Mouse (Mus musculus) hindbrain, postnatal 0 days (tissue): ENCODE measurements at regions not wholly inside any gene's neighbourhood (a gene's known extent, or its start where the extent isn't known, plus 50 kb on each side); places are given as distances from the start of the nearest gene placed in this dataset.

ENCODE experiments used
- ATAC-seq: fragments of 200-750 bp; cut with Nextera tagmentation; 2 replicates; pipeline ENCODE4 v1.8.0; 2017; ENCODE audit warnings: mild to moderate bottlenecking, moderate TSS enrichment, moderate library complexity
- DNase-seq: peaks from one replicate; pipeline ENCODE4 v3.0.0-alpha.2; 2015; ENCODE audit warnings: low spot score
- H3K27ac ChIP-seq: fragments of 300-500 bp; sonication (generic); 2 replicates; pipeline ENCODE4 v1.5.1; 2014; ENCODE audit warnings: mild to moderate bottlenecking
- H3K27me3 ChIP-seq: fragments of 300-500 bp; sonication (generic); 2 replicates; pipeline ENCODE4 v1.6.1; 2014; ENCODE audit warnings: low read length, mixed read lengths; ENCODE audit not compliant: insufficient read depth
- H3K36me3 ChIP-seq: fragments of 300-500 bp; sonication (generic); 2 replicates; pipeline ENCODE4 v1.6.1; 2014; ENCODE audit warnings: low read length, mixed read lengths; ENCODE audit not compliant: insufficient read depth
- H3K4me1 ChIP-seq: fragments of 300-500 bp; sonication (generic); 2 replicates; pipeline ENCODE4 v1.6.1; 2014; ENCODE audit warnings: antibody characterized with exemption, low read length, mixed read lengths; ENCODE audit not compliant: insufficient read depth
- H3K4me2 ChIP-seq: fragments of 300-500 bp; sonication (generic); 2 replicates; pipeline ENCODE4 v1.6.1; 2014; ENCODE audit warnings: low read depth, mild to moderate bottlenecking, low read length, moderate library complexity, mixed read lengths
- H3K4me3 ChIP-seq: fragments of 300-500 bp; sonication (generic); 2 replicates; pipeline ENCODE4 v1.5.1; 2014; ENCODE audit warnings: low read length
- H3K9ac ChIP-seq: fragments of 300-500 bp; sonication (generic); replicated peaks from 2 replicates; pipeline ENCODE4 v1.6.1; 2014; ENCODE audit warnings: mild to moderate bottlenecking, low read length, moderate library complexity, mixed read lengths
- H3K9me3 ChIP-seq: fragments of 300-500 bp; sonication (generic); 2 replicates; pipeline ENCODE4 v1.6.1; 2016; ENCODE audit warnings: low read length, mixed read lengths
- CTCF ChIP-seq: IDR thresholded peaks from 2 replicates; pipeline ENCODE4 v1.5.1; 2016; ENCODE audit warnings: antibody characterized with exemption, control low read depth, low read depth
- WGBS: fragments of 180-500 bp; shearing (Covaris S2); extraction: QIAGEN DNeasy Blood & Tissue Kit; methylation state at CpG from one replicate; pipeline ENCODE4 v1.1.7; 2014; 5-methylcytosine and 5-hydroxymethylcytosine counted together

DNA sequence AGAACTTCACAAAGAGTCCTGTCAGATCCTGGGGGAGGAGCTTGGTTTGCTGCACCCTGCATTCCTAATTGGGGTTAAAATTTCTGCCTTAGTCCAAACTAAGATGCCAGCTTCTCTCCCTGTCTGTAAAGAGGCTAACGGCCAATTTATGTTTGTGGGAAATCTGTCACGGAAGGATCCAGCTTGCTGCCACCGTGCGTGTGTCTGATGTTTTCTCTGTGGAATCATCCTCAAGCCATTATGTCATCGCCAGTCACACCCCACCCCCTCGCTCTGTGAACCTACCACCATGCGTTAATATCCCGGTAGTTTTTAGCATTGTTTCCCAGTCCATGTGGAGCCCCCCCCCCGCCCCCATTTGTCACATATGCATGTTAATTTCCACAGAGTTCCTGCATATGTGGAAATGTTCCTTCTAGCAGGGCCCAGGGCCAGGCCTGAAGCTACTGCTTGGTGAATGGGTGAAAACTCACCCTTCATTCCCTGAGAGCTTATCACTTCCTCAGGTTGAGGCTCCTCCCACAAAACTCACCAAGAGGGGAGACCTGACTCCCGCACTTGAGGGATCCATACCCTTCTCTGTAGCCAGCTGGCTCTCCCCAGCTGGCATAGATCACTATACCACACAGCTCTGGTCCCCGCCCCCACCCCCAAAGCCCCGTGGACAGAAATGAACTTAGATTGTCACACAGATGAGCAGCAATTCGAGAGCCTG, 233.4 kb downstream of the Bcl11b start:
- TF ChIP-seq CTCF, result no peak
- H3K27ac ChIP-seq, result no peak overlapping the region
- no peaks in the 10 kb centered on the region for H3K4me1 ChIP-seq
- no peak overlapping the region for H3K9ac ChIP-seq
- no peak for DNase-seq
- H3K4me3 ChIP-seq, result no peak overlapping the region
- 58% methylated on average over 13 of the region's 13 CpGs for WGBS
- H3K4me2 ChIP-seq, result no peak overlapping the region
- no peak for ATAC-seq
- no peaks in the 10 kb centered on the region for H3K9me3 ChIP-seq
- H3K27me3 ChIP-seq, result no peaks in the 10 kb centered on the region
- H3K36me3 ChIP-seq, result no peaks in the 10 kb centered on the region

- no peak for TF ChIP-seq CTCF
- 32% methylated on average over 5 of the region's 5 CpGs for whole genome bisulfite sequencing
Observed at GRCm38 (mm10) chr12:107770516-107770836, 232.9 kb downstream of the Bcl11b start.

DNA sequence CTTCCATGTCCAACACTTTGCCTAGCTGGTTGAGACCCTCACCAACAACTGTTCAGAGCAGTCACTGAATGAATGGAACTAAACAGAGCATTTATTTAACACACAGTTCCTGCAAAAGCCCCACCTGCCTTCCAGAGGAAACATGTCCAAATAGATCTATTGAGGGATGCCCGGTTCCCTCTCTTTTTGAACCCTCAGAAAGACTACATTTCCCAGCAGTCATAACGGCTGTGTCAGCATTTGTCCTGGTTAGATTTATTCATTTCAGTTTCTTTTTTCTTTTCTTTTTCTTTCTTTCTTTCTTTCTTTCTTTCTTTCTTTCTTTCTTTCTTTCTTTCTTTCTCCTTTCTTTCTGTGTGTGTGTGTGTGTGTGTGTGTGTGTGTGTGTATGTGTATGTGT, 232.1 kb downstream of the Bcl11b start:
- Histone ChIP-seq H3K27ac (no peak overlapping the region), H3K4me2 (no peak overlapping the region), H3K36me3 (no peaks in the 10 kb centered on the region), H3K4me1 (no peaks in the 10 kb centered on the region), H3K4me3 (no peak overlapping the region), H3K9ac (no peak overlapping the region), H3K9me3 (no peaks in the 10 kb centered on the region), H3K27me3 (no peaks in the 10 kb centered on the region)
- ATAC-seq, result no peak
- no peak for DNase-seq
- WGBS, result 78% methylated on average over 2 of the region's 2 CpGs
- TF ChIP-seq CTCF, result no peak

More at GRCm38 (mm10) chr12:107770516-107770836, 232.9 kb downstream of the Bcl11b start:
- DNase-seq, result no peak
- Histone ChIP-seq H3K9ac (no peak overlapping the region), H3K4me1 (no peaks in the 10 kb centered on the region), H3K27me3 (no peaks in the 10 kb centered on the region), H3K4me2 (no peak overlapping the region), H3K4me3 (no peak overlapping the region), H3K27ac (no peak overlapping the region), H3K9me3 (no peaks in the 10 kb centered on the region), H3K36me3 (no peaks in the 10 kb centered on the region)
- ATAC-seq, result no peak

GRCm38 (mm10) chr12:107771809-107772208, 231.6 kb downstream of the Bcl11b start:
- ATAC-seq, result no peak
- H3K4me3 ChIP-seq, result no peak overlapping the region

DNA sequence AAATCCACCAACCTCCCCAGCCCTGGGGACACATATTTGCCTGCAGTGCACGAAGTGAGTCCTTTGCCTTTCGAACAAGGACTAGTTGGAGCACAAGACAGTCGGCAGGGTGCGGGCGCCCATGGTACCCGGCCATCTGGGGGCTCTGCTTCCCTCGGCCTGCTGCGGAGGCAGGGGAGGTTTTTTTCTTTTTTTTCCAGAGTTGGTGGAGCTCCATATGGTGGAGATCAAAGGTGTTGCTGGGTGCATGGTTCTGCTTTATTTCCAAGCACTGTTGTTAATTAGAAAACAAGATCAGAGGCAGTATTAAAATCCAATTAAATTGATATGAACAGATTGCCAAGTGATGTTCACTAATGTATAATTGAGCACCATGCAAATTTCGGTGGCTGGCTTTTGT, 225.4 kb downstream of the Bcl11b start:
- Histone ChIP-seq H3K27ac (no peak overlapping the region), H3K4me2 (no peak overlapping the region), H3K4me1 (no peaks in the 10 kb centered on the region), H3K27me3 (no peaks in the 10 kb centered on the region), H3K4me3 (no peak overlapping the region), H3K9ac (no peak overlapping the region), H3K36me3 (no peaks in the 10 kb centered on the region), H3K9me3 (no peaks in the 10 kb centered on the region)
- peak; percentile 28 for DNase-seq
- 50% methylated on average over 9 of the region's 9 CpGs for WGBS
- TF ChIP-seq CTCF, result no peak
- ATAC-seq, result no peak

More at GRCm38 (mm10) chr12:107771809-107772208, 231.6 kb downstream of the Bcl11b start:
- H3K27ac ChIP-seq, result no peak overlapping the region
- WGBS, result 30% methylated on average over 3 of the region's 3 CpGs
- DNase-seq, result no peak
- TF ChIP-seq CTCF, result no peak
- no peaks in the 10 kb centered on the region for H3K36me3 ChIP-seq
- H3K27me3 ChIP-seq, result no peaks in the 10 kb centered on the region
- no peak overlapping the region for H3K9ac ChIP-seq
- H3K4me2 ChIP-seq, result no peak overlapping the region
- no peaks in the 10 kb centered on the region for H3K4me1 ChIP-seq
- no peaks in the 10 kb centered on the region for H3K9me3 ChIP-seq

DNA sequence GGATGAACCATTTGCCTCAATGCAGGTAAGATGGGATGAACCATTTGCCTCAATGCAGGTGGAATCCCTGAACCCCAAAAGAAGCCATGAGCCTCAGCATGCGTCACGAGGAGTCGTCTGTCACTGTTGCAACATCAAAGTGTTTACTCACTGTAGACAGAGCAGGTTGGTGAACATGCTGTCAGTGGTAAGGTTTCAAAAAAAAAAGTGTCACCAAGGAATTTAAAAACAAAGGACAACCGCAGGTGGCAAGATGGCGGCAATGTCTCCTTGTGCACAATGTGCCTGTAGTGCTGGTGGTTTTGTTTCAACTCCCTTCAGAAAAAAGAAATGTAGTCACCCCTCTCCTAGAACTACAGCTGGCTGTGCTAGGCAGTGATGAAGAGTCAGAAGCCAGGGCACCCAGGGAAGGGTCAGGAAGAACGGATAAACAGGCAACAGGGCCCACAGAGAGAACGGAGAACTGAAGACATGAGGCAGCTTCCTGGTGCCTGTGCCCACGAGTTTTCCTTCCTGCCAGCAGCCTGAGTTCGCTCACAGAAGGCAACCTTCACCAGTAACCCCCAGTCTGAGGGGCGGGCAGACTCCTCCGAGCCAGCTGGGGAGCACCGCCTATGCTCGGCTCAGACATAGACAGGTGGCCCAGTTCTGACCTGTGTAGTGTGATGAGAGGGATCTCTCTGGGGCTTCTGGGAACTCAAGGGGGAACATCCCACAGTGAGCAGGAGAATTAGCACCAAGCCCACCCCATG, 223.9 kb downstream of the Bcl11b start:
- no peak for DNase-seq
- H3K4me2 ChIP-seq, result no peak overlapping the region
- TF ChIP-seq CTCF, result no peak
- no peak overlapping the region for H3K9ac ChIP-seq
- no peak overlapping the region for H3K27ac ChIP-seq
- no peaks in the 10 kb centered on the region for H3K4me1 ChIP-seq
- H3K4me3 ChIP-seq, result no peak overlapping the region
- H3K9me3 ChIP-seq, result no peaks in the 10 kb centered on the region
- ATAC-seq, result no peak
- H3K36me3 ChIP-seq, result no peaks in the 10 kb centered on the region
- WGBS, result 81% methylated on average over 13 of the region's 13 CpGs
- no peaks in the 10 kb centered on the region for H3K27me3 ChIP-seq

GRCm38 (mm10) chr12:107782147-107782546, 221.3 kb downstream of the Bcl11b start:
- no peaks in the 10 kb centered on the region for H3K27me3 ChIP-seq
- DNase-seq (no peak), ATAC-seq (no peak)
- no peak overlapping the region for H3K4me3 ChIP-seq
- no peak for TF ChIP-seq CTCF
- H3K27ac ChIP-seq, result no peak overlapping the region
- 66% methylated on average over 3 of the region's 3 CpGs for WGBS
- no peak overlapping the region for H3K4me2 ChIP-seq
- H3K36me3 ChIP-seq, result no peaks in the 10 kb centered on the region
- H3K9ac ChIP-seq, result no peak overlapping the region
- no peaks in the 10 kb centered on the region for H3K9me3 ChIP-seq
- H3K4me1 ChIP-seq, result no peaks in the 10 kb centered on the region
